Mouse (Mus musculus) limb, embryonic 10.5 days (tissue): ENCODE data around the gene Tcf25. TPM values are rescaled to one million over a fixed set of nuclear protein-coding genes. Genes with fewer than 3 reads are reported as not detected.

Experiments used
- DNase-seq: peaks from one replicate; pipeline ENCODE4 v3.0.0-alpha.2; 2017; ENCODE audit warnings: low spot score
- H3K27ac ChIP-seq: fragments of 300-500 bp; sonication (generic); 2 replicates; pipeline ENCODE4 v1.5.1; 2016; ENCODE audit warnings: mild to moderate bottlenecking
- H3K27me3 ChIP-seq: fragments of 300-500 bp; sonication (generic); 2 replicates; pipeline ENCODE4 v1.6.1; 2016; ENCODE audit warnings: low read depth, mild to moderate bottlenecking; ENCODE audit not compliant: poor library complexity, severe bottlenecking
- H3K36me3 ChIP-seq: fragments of 300-500 bp; sonication (generic); 2 replicates; pipeline ENCODE4 v1.6.1; 2016; ENCODE audit warnings: mild to moderate bottlenecking, moderate library complexity
- H3K4me1 ChIP-seq: fragments of 300-500 bp; sonication (generic); 2 replicates; pipeline ENCODE4 v1.6.1; 2016
- H3K4me3 ChIP-seq: fragments of 300-500 bp; sonication (generic); 2 replicates; pipeline ENCODE4 v1.5.1; 2016; ENCODE audit warnings: mild to moderate bottlenecking, moderate library complexity
- H3K9me3 ChIP-seq: fragments of 300-500 bp; sonication (generic); replicated peaks from 2 replicates; pipeline ENCODE4 v1.6.1; 2016; ENCODE audit warnings: mild to moderate bottlenecking
- WGBS: fragments of 180-500 bp; shearing (Covaris S2); methylation state at CpG from one replicate; pipeline ENCODE4 v1.1.7; 2016; 5-methylcytosine and 5-hydroxymethylcytosine counted together
- polyA plus RNA-seq: library from polyadenylated mRNA; unstranded; fragments of >200 nt; fragmentation: Nextera tagmentation; extraction: Ambion mirVana; gene quantifications from 2 replicates; pipeline ENCODE4 v1.2.1, GENCODE M21; 2016

Tcf25 gene
- polyA plus RNA-seq, 1 experiment from 2014 or later: 138 TPM

DNA sequence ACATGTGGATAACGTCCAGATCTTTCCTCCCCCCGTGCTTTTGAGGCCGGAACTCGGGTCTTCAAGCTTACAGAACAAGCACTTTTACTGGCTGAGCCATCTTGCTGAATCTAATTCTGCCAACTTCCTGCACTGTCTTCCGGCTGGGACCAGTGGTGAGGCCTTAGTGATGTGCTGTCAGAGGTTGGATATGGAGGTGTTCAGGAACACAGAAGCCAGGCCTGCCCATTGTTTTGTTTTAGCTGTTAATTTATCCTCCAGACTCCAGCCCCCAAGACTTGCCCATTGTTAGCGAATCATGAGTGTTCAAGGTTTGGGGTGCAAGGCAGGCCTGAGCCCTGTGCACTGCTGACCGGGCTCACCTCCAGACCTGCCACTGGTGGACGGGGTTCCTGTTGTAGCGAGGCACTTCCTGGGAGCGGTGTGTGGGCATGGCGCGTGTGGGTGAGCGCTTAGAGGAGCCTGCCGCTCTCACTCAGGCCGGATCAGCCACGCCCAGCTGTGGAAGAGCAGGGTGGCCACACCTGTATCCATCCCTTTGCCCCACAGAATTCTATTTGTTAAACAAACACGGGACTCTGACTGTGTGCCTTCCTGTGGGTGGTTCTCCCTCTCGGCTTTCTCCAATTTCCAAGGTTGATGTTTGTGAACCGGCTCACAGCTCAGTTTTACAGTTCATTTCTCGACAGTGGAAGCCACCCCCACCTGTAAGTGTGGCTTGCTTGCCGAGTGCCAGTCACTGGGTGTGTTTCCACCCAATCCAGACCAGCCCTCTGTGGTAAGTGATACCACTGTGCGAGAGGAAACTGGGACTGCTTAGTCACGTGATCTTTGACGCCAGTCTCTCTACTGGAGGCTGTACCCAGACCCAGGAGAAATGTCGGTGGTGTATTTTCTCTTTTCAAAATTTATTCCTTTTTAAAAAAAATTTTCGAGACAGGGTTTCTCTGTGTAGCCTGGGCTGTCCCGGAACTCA is 32.2 kb upstream of the Tcf25 start:
- Histone ChIP-seq H3K36me3 (no peaks in the 10 kb centered on the region), H3K9me3 (no peaks in the 10 kb centered on the region), H3K4me1 (0 out of 2 replicates have a peak, but pooled peaks cover 5% of the 10 kb centered on the region), H3K4me3 (no peak overlapping the region), H3K27ac (no peak overlapping the region), H3K27me3 (no peaks in the 10 kb centered on the region)
- WGBS: 89% methylated on average over 27 of the region's 27 CpGs
- DNase-seq: no peak

- H3K27ac ChIP-seq: no peak overlapping the region
- WGBS: 85% methylated on average over 8 of the region's 8 CpGs
- H3K4me3 ChIP-seq: no peak overlapping the region
- H3K9me3 ChIP-seq: no peaks in the 10 kb centered on the region
- no peak for DNase-seq
- 0 out of 2 replicates have a peak, but pooled peaks cover 5% of the 10 kb centered on the region for H3K4me1 ChIP-seq
- H3K36me3 ChIP-seq: no peaks in the 10 kb centered on the region
- no peaks in the 10 kb centered on the region for H3K27me3 ChIP-seq
These were observed 31.3 kb upstream of the Tcf25 start for GRCm38 (mm10) chr8:123342253-123342652.

GRCm38 (mm10) chr8:123342911-123343310 is 30.6 kb upstream of the Tcf25 start:
- H3K4me3 ChIP-seq: no peak overlapping the region
- no peaks in the 10 kb centered on the region for H3K9me3 ChIP-seq
- WGBS: 80% methylated on average over 7 of the region's 7 CpGs
- peaks cover 9% of the 10 kb centered on the region for H3K4me1 ChIP-seq
- H3K27me3 ChIP-seq: no peaks in the 10 kb centered on the region
- DNase-seq: no peak
- no peak overlapping the region for H3K27ac ChIP-seq
- no peaks in the 10 kb centered on the region for H3K36me3 ChIP-seq

DNA sequence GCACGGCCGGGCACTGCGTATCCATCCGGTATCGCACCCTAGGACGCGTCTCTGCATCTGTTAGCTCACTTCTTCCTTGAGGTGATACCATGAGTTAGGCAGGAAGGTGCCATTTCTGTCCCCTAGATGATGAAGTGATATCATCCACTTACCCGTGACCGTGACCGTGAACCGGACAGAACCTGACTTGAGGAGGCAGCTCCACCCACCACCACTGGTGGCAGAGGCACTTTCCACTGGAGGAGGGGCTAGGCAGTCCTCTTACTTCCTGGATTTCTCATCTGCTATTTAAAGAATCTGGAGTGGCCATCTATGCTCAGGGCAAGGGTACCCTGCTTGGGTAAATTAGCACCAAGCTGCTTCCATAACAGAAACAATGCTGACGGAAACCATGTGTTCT is 30.1 kb upstream of the Tcf25 start:
- DNase-seq: no peak
- no peaks in the 10 kb centered on the region for H3K9me3 ChIP-seq
- no peak overlapping the region for H3K4me3 ChIP-seq
- no peaks in the 10 kb centered on the region for H3K27me3 ChIP-seq
- 90% methylated on average over 12 of the region's 12 CpGs for WGBS
- H3K4me1 ChIP-seq: peaks cover 14% of the 10 kb centered on the region
- no peaks in the 10 kb centered on the region for H3K36me3 ChIP-seq
- H3K27ac ChIP-seq: no peak overlapping the region

DNA sequence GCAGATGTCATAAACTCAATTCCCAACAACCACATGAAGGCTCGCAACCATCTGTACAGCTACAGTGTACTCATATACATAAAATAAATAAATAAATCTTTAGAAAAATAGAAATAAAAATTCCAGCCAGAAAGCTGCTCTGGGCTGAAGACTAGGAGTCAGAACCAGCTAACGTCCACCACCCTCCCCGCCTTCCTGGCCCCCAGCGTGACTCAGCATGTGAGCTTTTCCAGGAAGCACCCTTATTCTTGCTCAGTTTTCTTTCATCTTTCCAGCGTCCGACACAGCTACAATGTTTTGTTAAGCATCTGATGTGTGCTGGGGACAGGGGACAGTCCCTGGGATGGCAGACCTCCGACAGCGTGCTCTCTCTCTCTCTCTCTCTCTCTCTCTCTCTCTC is 28.4 kb upstream of the Tcf25 start:
- Histone ChIP-seq H3K4me3 (no peak overlapping the region), H3K27ac (no peak overlapping the region), H3K27me3 (no peaks in the 10 kb centered on the region), H3K9me3 (no peaks in the 10 kb centered on the region), H3K4me1 (peaks cover 22% of the 10 kb centered on the region), H3K36me3 (no peaks in the 10 kb centered on the region)
- DNase-seq: no peak
- 90% methylated on average over 8 of the region's 8 CpGs for WGBS

GRCm38 (mm10) chr8:123345856-123346255 is 27.7 kb upstream of the Tcf25 start:
- DNase-seq: no peak
- H3K4me3 ChIP-seq: no peak overlapping the region
- WGBS: 86% methylated on average over 6 of the region's 6 CpGs
- H3K27ac ChIP-seq: no peak overlapping the region
- peaks cover 22% of the 10 kb centered on the region for H3K4me1 ChIP-seq
- H3K27me3 ChIP-seq: no peaks in the 10 kb centered on the region
- H3K9me3 ChIP-seq: no peaks in the 10 kb centered on the region
- no peaks in the 10 kb centered on the region for H3K36me3 ChIP-seq

- Histone ChIP-seq H3K27ac (no peak overlapping the region), H3K4me1 (peaks cover 22% of the 10 kb centered on the region), H3K4me3 (no peak overlapping the region), H3K27me3 (no peaks in the 10 kb centered on the region), H3K9me3 (no peaks in the 10 kb centered on the region), H3K36me3 (no peaks in the 10 kb centered on the region)
- WGBS: 79% methylated on average over 2 of the region's 2 CpGs
- DNase-seq: no peak
These were observed 26.3 kb upstream of the Tcf25 start for GRCm38 (mm10) chr8:123347293-123347692.

DNA sequence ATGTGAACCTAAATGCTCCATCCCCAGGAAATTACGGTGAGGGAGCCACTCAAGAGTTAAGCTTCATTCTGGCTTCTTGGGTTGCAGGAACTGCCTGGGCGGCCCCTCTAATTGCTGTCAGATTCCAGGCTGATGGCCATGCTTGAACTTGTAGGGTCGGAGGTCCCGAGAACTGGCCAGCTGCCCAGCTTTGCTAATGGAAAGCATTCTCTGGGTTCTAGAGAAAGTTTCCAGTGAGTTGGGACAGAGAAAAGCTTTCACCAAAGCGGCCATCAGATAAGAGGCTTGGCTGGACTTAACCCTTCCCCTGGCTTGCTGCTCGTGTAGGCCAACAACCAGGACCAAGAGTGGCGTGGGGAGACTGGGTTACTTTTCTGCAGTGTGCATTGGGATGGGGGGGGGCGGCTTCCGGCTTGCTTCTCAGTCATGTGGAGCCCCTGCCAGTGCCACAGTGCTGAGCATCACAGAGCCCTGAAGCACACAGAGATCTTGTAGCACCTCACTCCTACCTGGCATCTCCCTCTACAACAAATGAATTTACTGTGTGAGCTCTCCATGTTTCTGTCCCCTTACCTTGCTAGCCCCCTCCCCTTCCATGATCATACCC is 25.2 kb upstream of the Tcf25 start:
- 49% methylated on average over 9 of the region's 9 CpGs for WGBS
- no peaks in the 10 kb centered on the region for H3K36me3 ChIP-seq
- no peak overlapping the region for H3K4me3 ChIP-seq
- peaks cover 26% of the 10 kb centered on the region for H3K4me1 ChIP-seq
- H3K27ac ChIP-seq: no peak overlapping the region
- DNase-seq: peak; percentile 41
- H3K27me3 ChIP-seq: peaks cover 5% of the 10 kb centered on the region; the same call in 1 of the 2 replicates
- H3K9me3 ChIP-seq: no peaks in the 10 kb centered on the region

GRCm38 (mm10) chr8:123349073-123349472 is 24.5 kb upstream of the Tcf25 start:
- Histone ChIP-seq H3K27ac (no peak overlapping the region), H3K36me3 (no peaks in the 10 kb centered on the region), H3K4me1 (peaks cover 24% of the 10 kb centered on the region), H3K27me3 (peaks cover 12% of the 10 kb centered on the region; the same call in 1 of the 2 replicates), H3K9me3 (no peaks in the 10 kb centered on the region), H3K4me3 (no peak overlapping the region)
- DNase-seq: no peak
- 86% methylated on average over 4 of the region's 4 CpGs for WGBS

- H3K36me3 ChIP-seq: no peaks in the 10 kb centered on the region
- no peak overlapping the region for H3K4me3 ChIP-seq
- peaks cover 15% of the 10 kb centered on the region; the same call in 1 of the 2 replicates for H3K27me3 ChIP-seq
- peaks cover 24% of the 10 kb centered on the region for H3K4me1 ChIP-seq
- H3K27ac ChIP-seq: no peak overlapping the region
- DNase-seq: no peak
- no peaks in the 10 kb centered on the region for H3K9me3 ChIP-seq
- WGBS: 88% methylated on average over 12 of the region's 12 CpGs
These were observed 21.4 kb upstream of the Tcf25 start for GRCm38 (mm10) chr8:123352118-123352517.

DNA sequence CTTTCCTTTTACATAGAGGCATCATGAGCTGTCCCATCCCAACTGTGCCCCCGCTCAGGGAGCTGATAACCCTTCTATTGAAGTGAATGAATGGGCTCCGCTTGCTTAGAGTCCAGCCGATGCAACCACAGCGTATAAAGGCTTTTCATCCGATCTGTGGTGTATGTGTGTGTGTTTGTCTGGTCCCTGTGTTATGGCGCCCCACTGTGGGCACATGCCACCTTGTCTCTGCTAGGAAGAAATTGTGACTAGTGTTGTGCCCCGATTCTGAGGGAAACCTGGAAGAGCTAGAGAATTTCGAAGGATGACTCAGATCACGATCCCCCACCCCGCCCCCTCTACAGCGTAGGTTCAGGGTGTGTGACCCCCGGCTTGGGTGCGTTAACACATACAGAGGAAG is 20.8 kb upstream of the Tcf25 start:
- 69% methylated on average over 13 of the region's 13 CpGs for WGBS
- no peaks in the 10 kb centered on the region for H3K9me3 ChIP-seq
- peak; percentile 42 for DNase-seq
- H3K27ac ChIP-seq: no peak overlapping the region
- H3K4me1 ChIP-seq: peaks cover 21% of the 10 kb centered on the region
- H3K4me3 ChIP-seq: no peak overlapping the region
- H3K36me3 ChIP-seq: no peaks in the 10 kb centered on the region
- peaks cover 15% of the 10 kb centered on the region; the same call in 1 of the 2 replicates for H3K27me3 ChIP-seq

GRCm38 (mm10) chr8:123353216-123353615 is 20.3 kb upstream of the Tcf25 start:
- Histone ChIP-seq H3K4me1 (peaks cover 17% of the 10 kb centered on the region), H3K27ac (no peak overlapping the region), H3K9me3 (no peaks in the 10 kb centered on the region), H3K27me3 (peaks cover 15% of the 10 kb centered on the region; the same call in 1 of the 2 replicates), H3K36me3 (no peaks in the 10 kb centered on the region), H3K4me3 (no peak overlapping the region)
- no peak for DNase-seq
- 49% methylated on average over 11 of the region's 11 CpGs for WGBS

- H3K36me3 ChIP-seq: no peaks in the 10 kb centered on the region
- no peaks in the 10 kb centered on the region for H3K4me1 ChIP-seq
- H3K27me3 ChIP-seq: no peaks in the 10 kb centered on the region
- H3K9me3 ChIP-seq: no peaks in the 10 kb centered on the region
- no peak overlapping the region for H3K27ac ChIP-seq
- DNase-seq: peak; percentile 87
- 40% methylated on average over 12 of the region's 12 CpGs for WGBS
- no peak overlapping the region for H3K4me3 ChIP-seq
These were observed 12.3 kb upstream of the Tcf25 start for GRCm38 (mm10) chr8:123361082-123361739.
